Mouse (Mus musculus) B cell, adult (primary cell): Measurements from ENCODE around the gene Dock1. TPM values are rescaled to one million over a fixed set of nuclear protein-coding genes. Genes with fewer than 3 reads are reported as not detected.

Experiments used
- total RNA-seq: library from RNA; stranded (reverse); gene quantifications from 4 replicates; pipeline ENCODE4 v1.2.4, GENCODE M21; 2023; ENCODE audit not compliant: inconsistent age

Dock1 gene
- total RNA-seq: 0.13 to 0.38 TPM in 2 of 4 replicates, not detected in the others

DNA sequence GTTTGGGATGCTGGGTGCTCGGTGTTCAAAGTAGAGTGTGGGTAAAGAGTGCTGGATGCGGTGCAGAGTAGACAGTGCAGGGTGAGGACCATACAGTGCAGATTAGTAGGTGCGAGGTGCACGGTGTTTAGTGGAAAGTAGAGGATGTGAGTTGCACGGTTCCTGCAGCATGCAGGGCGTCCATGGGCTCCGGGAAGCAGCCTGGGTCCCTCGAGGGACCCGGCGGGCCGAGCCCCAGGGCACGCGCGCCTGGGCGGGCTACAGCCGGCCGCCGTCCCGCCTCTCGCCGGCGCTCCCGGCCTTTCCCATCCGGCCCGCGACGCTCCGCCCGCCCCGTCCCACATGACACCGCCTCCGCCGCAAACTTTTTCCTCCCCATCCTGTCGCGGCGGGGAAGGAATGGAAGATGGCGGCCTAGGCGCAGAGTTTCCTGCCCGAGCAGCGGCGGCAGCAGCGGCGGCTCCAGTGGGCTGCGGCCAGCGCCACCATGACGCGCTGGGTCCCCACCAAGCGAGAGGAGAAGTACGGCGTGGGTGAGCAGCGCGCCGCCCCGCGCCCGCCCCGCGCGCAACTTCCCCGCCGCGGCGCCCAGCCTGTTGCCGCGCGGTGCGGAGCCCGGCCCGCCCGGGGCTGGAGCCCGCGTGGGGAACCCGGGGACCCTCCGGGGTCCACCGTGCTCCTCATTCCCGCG, at the start of gene Dock1:
Gene Dock1, plus strand, starts transcription at position 343 of the 691 bp plus-strand sequence.

DNA sequence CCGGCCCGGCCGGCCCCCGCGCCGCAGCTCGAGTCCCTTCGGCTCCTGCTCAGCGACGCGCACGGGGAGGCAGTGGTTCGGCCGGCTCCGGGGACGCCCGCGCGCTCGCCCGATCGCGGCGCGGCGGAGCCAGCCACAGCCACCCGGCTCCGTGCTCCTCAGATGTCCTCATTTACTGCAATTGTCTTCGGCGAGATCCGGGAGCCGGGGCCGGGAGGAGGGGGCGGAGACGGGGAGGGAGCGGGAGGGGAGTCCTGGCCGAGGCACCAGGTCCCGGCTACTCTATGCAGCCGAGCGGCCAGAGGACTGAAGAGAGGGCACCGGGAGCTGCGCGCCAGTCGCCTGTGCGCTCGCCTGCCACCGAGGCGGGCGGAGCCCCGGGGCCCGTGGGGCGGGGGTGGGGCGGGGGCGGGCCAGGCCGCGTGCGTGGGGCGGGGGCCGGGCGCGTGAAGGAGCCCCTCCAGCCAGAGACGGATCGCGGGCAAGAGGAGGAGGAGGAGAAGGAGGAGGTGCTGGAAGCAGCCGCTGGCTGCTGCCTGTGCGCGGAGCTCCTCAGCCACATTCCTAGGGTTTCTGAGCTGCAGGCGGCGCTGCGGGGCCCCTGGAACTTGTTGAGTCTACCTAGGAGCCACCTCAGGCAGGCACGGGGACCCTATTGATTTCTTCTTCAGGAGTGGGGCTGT, 267.6 kb downstream of the Dock1 start, which contains the start of gene Fam196a:
Gene Fam196a, minus strand, starts transcription at position 504 of the 683 bp plus-strand sequence.

